Mouse (Mus musculus): ENCODE results near the gene Nedd8. TPM values are rescaled to one million over a fixed set of nuclear protein-coding genes. Genes with fewer than 3 reads are reported as not detected.
A peak's percentile ranks its signal among the peaks of the same experiment; 100 is the strongest.

Nedd8 gene
- 628 and 638 TPM in 2 replicates for polyA plus RNA-seq (2016; fragmentation: Nextera tagmentation; extraction: Ambion mirVana)

DNA sequence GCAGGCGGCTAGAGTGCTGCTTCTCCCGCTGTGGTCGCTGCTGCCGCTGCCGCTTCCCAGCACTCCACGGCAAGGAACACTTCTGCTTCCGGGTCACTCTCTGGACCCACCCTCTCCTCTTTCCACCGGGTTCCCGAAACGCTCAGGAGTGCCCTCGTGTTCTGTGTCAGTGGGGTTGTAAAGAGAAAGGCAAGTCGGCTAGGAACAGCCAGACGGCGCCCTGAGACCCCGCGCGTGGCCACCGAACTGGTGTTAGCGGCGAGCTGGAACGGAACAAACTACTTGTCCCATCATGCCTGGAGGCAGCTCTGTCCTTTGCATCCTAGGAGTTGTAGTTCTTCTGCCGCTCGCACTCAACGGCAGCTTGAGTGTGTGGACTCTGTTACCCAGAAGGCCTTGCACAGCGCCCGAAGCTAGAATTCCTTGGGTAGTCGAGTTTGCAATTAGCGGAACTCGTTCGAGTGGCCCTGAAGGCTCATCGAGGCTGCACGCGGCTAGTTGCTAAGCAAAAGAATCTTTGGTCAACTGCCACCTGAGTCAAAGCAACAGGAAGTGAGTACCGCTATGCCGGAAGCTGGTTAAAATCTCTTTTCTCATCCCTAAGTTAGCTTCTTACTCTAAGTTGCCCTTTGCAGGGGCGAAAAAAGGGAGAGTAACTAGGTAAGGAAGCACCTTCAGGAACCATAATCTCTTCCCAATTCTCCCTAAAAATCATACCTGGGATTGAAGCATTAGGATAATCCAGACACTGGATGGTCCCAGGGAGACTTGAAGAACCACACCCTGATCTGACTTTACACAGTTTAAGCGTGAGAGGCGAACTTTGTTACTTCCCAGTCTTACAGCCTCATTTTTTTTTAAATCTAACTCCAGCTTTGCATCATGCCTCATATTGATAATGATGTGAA, at the start of gene Nedd8, which contains the start of gene Gmpr2:
Gene Nedd8 (minus strand): TSS at position 292 of the 908 bp plus-strand sequence.
Gene Gmpr2 (plus strand): TSS at position 109 of the 908 bp plus-strand sequence.
- Histone ChIP-seq H3K27me3 (replicated peaks; ENCODE audit: low read depth, poor library complexity, severe bottlenecking) (no peaks in the 10 kb centered on the region), H3K4me1 (peaks cover 20% of the 10 kb centered on the region), H3K36me3 (replicated peaks) (peaks cover 41% of the 10 kb centered on the region), H3K27ac (replicated peaks) (peak within 1 kb of the TSS; percentile 97), H3K4me3 (peak within 1 kb of the TSS; percentile 92), H3K9me3 (no peaks in the 10 kb centered on the region)
- WGBS: 1% methylated on average over 38 of the region's 38 CpGs
- peak; percentile 90 for DNase-seq (ENCODE audit: low spot score)

DNA sequence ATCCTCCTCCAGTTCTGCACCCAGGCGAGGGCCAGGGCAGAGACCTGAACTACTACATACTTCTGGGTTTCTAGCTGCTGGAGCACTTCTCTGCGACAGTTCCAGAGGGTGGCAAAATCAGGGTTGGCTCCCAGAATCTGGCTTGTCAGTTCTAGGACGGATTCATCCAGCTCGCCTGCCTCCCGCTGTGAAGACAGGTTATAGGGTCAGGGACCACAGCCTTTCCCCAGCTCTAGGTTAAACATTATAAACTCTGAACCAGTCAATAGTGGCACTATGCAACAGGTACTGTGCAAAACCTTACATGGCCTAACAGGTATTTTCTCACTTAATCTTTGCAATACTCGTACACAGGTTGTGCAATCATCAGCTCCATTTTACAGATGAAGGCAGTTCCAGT, 49.2 kb upstream of the Nedd8 start:
- Histone ChIP-seq H3K27ac (replicated peaks) (peak overlapping the region; percentile 91; the same call in 1 of the 2 replicates), H3K4me3 (peak overlapping the region; percentile 83), H3K27me3 (replicated peaks; ENCODE audit: low read depth, poor library complexity, severe bottlenecking) (no peaks in the 10 kb centered on the region), H3K36me3 (replicated peaks) (peaks cover 40% of the 10 kb centered on the region), H3K9me3 (no peaks in the 10 kb centered on the region), H3K4me1 (peaks cover 26% of the 10 kb centered on the region)
- no peak for DNase-seq (ENCODE audit: low spot score)
- WGBS: 76% methylated on average over 6 of the region's 6 CpGs

DNA sequence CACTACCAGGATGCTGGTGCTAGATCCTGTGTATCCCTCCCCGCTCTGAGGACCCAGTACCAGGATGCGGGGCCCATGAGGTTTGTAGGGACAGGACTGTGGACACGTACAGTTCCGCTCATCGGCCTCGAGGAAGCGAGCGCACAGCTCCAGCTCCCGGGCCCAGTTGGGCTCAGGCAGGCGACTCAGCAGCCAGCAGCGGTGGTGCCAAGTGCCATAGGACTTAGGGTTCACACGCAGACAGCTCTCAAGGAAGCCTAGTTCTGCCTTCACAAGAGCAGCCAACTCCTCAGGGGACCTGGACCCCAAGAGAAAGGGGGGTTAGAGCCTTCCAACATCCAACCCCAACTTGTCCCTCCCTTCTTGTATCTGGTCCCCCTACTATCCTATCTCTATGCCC, 48.7 kb upstream of the Nedd8 start:
- H3K27me3 ChIP-seq (replicated peaks; ENCODE audit: low read depth, poor library complexity, severe bottlenecking): no peaks in the 10 kb centered on the region
- H3K4me1 ChIP-seq: peaks cover 26% of the 10 kb centered on the region
- no peak for DNase-seq (ENCODE audit: low spot score)
- H3K27ac ChIP-seq (replicated peaks): no peak overlapping the region
- peak overlapping the region; percentile 83; the same call in 1 of the 2 replicates for H3K4me3 ChIP-seq
- H3K9me3 ChIP-seq: no peaks in the 10 kb centered on the region
- peaks cover 41% of the 10 kb centered on the region for H3K36me3 ChIP-seq (replicated peaks)
- WGBS: 91% methylated on average over 12 of the region's 12 CpGs

DNA sequence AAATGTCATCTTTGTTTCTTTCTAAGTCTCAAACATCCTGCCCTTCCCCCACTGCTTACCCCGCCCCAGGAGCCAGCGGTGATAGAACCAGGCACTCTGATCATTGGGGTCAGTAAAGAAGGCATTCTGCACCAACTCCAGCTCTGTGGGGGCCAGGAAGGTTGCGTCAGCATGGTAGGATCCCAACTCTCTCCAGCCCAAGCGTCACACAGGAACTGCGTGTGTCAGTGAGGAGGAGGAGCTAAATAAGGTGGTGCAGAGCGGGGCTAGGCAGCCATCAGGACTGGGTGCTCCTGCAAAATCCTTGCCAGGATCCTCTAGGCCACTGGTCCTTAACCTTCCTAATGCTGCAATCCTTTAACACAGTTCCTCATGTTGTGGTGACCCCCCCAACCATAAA, 47.8 kb upstream of the Nedd8 start:
- Histone ChIP-seq H3K36me3 (replicated peaks) (peaks cover 41% of the 10 kb centered on the region), H3K4me1 (peaks cover 30% of the 10 kb centered on the region), H3K9me3 (no peaks in the 10 kb centered on the region), H3K27ac (replicated peaks) (no peak overlapping the region), H3K27me3 (replicated peaks; ENCODE audit: low read depth, poor library complexity, severe bottlenecking) (no peaks in the 10 kb centered on the region), H3K4me3 (no peak overlapping the region)
- DNase-seq (ENCODE audit: low spot score): no peak
- 91% methylated on average over 6 of the region's 6 CpGs for WGBS

DNA sequence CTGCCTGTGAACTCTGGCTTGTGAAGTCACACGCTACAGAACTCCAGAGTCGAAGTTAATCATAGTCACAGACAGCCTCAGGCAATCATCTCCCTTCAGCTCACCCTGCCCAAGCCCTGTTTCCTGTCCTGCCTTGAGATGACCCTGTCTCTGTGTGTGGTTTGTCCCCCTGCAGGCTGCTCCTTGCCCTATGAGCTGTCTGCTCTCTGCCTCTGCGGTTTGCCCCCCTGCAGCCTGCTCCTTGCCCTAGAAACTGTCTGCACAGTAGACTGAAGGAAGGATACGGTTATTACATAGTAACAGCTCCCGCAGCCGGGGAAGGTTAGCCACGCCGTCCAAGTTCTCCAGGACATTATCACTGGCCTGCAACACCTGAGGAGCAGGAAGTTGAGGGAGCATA, 45.0 kb upstream of the Nedd8 start:
- DNase-seq (ENCODE audit: low spot score): no peak
- WGBS: 51% methylated on average over 8 of the region's 8 CpGs

DNA sequence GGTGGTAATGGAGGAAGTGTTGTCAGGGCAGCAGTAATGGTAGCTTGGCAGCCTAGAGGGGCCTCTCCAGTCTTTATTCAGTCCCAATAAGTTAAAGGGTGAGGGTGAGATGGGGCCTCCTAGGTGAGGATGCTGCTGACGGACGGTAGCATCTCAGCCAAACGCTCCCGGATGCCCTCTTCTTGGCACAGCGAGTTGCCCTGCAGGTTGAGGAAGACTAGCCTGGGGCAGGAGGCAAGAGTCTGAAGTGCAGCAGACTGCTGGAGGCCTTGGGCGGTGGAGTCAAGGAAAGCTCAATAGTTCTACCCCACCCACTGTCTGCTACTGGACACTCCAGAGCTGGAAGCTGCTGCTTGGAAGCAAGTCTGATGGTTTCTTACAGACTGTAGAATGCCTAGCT, 44.3 kb upstream of the Nedd8 start:
- H3K9me3 ChIP-seq: no peaks in the 10 kb centered on the region
- 92% methylated on average over 6 of the region's 6 CpGs for WGBS
- no peak for DNase-seq (ENCODE audit: low spot score)
- no peak overlapping the region for H3K4me3 ChIP-seq
- peaks cover 41% of the 10 kb centered on the region for H3K36me3 ChIP-seq (replicated peaks)
- H3K27me3 ChIP-seq (replicated peaks; ENCODE audit: low read depth, poor library complexity, severe bottlenecking): peaks cover 30% of the 10 kb centered on the region
- H3K4me1 ChIP-seq: peaks cover 34% of the 10 kb centered on the region
- no peak overlapping the region for H3K27ac ChIP-seq (replicated peaks)

More for the DNA sequence above, 45.0 kb upstream of the Nedd8 start:
- H3K27me3 ChIP-seq (replicated peaks; ENCODE audit: low read depth, poor library complexity, severe bottlenecking): peaks cover 23% of the 10 kb centered on the region
- H3K4me3 ChIP-seq: no peak overlapping the region
- H3K36me3 ChIP-seq (replicated peaks): peaks cover 41% of the 10 kb centered on the region
- no peak overlapping the region for H3K27ac ChIP-seq (replicated peaks)
- H3K9me3 ChIP-seq: no peaks in the 10 kb centered on the region
- H3K4me1 ChIP-seq: peaks cover 37% of the 10 kb centered on the region

DNA sequence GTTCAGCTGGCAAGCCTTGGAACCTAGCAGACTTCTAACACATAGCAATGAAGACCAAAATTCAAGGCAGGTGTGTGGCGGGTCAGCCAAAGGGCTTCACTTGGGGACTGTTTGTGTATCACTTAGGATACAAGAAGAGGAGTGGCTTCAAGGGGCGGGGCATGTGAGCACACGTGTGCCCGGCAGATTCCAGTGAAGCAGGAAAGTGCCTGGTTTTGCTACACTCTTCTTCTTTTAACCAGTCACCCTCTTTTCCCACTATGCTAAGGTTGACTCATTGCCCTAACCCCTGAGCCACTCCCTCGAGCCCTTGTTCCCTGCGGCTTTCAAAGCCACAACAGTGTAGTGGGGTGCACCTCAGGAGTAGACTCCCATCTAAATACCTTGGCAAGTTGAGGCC, 43.0 kb upstream of the Nedd8 start:
- Histone ChIP-seq H3K27ac (replicated peaks) (no peak overlapping the region), H3K4me1 (peaks cover 32% of the 10 kb centered on the region), H3K9me3 (no peaks in the 10 kb centered on the region), H3K36me3 (replicated peaks) (peaks cover 37% of the 10 kb centered on the region), H3K4me3 (no peak overlapping the region), H3K27me3 (replicated peaks; ENCODE audit: low read depth, poor library complexity, severe bottlenecking) (peaks cover 30% of the 10 kb centered on the region)
- WGBS: 35% methylated on average over 6 of the region's 6 CpGs
- DNase-seq (ENCODE audit: low spot score): no peak

DNA sequence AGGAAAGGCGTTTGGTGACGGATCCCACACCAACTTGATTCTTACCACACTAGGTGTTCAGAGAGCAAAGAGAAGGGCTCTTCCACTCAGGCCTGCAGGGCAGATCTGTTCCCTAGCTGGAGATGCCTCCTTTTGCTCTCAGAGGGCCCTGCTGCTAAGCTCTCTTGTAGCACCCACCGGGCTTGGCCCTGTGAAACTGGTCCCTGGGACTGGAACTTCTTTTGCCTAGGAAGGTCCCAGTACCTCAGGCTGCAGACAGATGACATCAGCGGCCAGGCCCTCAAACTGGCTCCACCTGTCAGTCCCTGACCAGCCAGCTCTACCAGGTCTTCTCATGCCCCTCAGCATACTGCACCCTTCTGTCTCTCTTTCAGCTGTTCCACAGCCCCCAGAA, 41.8 kb upstream of the Nedd8 start, which contains the start of gene Tgm1:
Gene Tgm1 (minus strand): TSS at position 198 of the 394 bp plus-strand sequence.
- Histone ChIP-seq H3K4me3 (peak within 1 kb of the TSS; percentile 39), H3K36me3 (replicated peaks) (peaks cover 26% of the 10 kb centered on the region), H3K27ac (replicated peaks) (no peak within 1 kb of the TSS), H3K4me1 (peaks cover 32% of the 10 kb centered on the region), H3K9me3 (no peaks in the 10 kb centered on the region), H3K27me3 (replicated peaks; ENCODE audit: low read depth, poor library complexity, severe bottlenecking) (peaks cover 30% of the 10 kb centered on the region)
- DNase-seq (ENCODE audit: low spot score): no peak
- WGBS: 21% methylated on average over 4 of the region's 4 CpGs

DNA sequence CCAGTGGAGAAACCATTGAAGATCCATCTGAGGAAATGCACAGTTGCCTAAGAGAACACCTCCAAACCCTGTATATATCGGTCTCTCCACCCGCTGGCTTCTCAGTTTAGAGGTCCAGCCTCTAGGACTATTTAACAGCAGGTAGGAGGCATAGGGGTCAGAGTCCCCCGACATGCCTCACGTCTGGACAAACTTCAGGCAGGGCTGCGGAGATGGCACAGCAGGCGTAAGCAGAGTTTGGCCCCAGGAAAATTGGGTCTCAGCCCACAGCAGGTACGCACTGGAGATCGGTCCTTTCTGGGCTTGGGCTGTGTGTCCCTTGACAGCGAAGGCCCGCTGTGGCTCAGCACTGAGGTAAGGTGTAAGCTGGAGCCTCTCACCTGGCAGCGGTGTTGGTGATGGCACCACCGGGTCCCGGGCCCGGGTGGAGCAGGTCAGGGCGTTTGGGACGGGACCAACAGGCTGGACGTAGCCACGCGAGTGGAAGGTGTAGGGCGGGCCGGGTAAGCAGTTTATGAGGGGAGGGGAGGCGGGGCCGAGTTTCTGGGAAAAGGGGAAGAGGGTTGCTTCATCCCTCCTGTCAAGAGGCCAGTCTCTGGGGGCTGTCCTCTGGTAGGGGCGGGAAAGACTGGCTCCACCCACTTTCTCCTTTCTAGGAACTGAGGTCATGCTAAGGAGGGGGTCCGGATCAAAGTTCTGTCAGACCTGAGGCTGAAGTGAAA, 41.2 kb upstream of the Nedd8 start:
- peaks cover 32% of the 10 kb centered on the region for H3K4me1 ChIP-seq
- peaks cover 20% of the 10 kb centered on the region for H3K36me3 ChIP-seq (replicated peaks)
- 12% methylated on average over 25 of the region's 25 CpGs for WGBS
- H3K4me3 ChIP-seq: peak overlapping the region; percentile 39
- peak; percentile 30 for DNase-seq (ENCODE audit: low spot score)
- no peak overlapping the region for H3K27ac ChIP-seq (replicated peaks)
- H3K9me3 ChIP-seq: no peaks in the 10 kb centered on the region
- peaks cover 30% of the 10 kb centered on the region for H3K27me3 ChIP-seq (replicated peaks; ENCODE audit: low read depth, poor library complexity, severe bottlenecking)

DNA sequence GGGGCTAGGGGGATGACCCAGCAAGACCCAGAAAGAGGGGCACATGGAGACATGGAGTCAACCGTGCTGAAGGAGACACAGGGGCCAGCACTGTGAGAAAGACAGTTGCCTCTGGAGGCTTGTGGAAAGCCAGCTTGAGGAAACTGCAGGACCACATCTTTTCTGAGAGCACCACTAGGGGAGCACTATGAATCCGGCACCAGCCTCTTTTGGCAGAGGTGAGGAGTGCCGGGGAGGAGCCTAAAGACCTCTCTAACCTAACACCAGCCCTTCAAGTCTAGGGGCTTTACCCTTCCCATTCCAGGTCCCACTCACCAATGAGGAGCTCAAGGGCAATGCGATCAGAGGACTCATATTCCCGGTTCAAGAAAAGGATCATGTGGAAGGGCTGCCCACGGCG, 39.9 kb upstream of the Nedd8 start:
- H3K4me3 ChIP-seq: no peak overlapping the region
- WGBS: 76% methylated on average over 7 of the region's 7 CpGs

DNA sequence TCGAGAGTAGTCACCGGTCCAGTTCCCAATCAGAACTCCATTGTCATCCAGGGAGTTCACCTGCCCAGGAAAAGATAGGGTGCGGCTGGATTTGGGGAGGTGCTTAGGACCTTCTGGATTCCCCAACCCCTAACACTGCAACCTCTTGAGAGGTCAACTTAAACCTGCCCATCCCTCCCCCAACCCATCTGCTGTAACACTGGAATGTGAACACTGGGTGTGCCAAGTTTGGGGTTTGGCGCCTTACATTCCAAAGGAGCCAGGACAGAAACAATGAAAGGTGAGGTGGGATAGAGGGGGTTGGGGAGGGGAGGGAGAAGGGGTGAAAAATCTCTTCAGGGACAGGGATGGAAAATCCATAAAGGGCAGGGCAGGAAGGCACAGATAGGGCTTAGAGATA, 37.6 kb upstream of the Nedd8 start:
- Histone ChIP-seq H3K27me3 (replicated peaks; ENCODE audit: low read depth, poor library complexity, severe bottlenecking) (peaks cover 30% of the 10 kb centered on the region), H3K9me3 (no peaks in the 10 kb centered on the region), H3K4me3 (no peak overlapping the region), H3K27ac (replicated peaks) (no peak overlapping the region), H3K4me1 (peaks cover 18% of the 10 kb centered on the region), H3K36me3 (replicated peaks) (no peaks in the 10 kb centered on the region)
- no peak for DNase-seq (ENCODE audit: low spot score)
- WGBS: 91% methylated on average over 4 of the region's 4 CpGs

More for the DNA sequence above, 39.9 kb upstream of the Nedd8 start:
- Histone ChIP-seq H3K27ac (replicated peaks) (no peak overlapping the region), H3K36me3 (replicated peaks) (peaks cover 7% of the 10 kb centered on the region), H3K27me3 (replicated peaks; ENCODE audit: low read depth, poor library complexity, severe bottlenecking) (peaks cover 30% of the 10 kb centered on the region), H3K9me3 (no peaks in the 10 kb centered on the region), H3K4me1 (peaks cover 24% of the 10 kb centered on the region)
- no peak for DNase-seq (ENCODE audit: low spot score)

DNA sequence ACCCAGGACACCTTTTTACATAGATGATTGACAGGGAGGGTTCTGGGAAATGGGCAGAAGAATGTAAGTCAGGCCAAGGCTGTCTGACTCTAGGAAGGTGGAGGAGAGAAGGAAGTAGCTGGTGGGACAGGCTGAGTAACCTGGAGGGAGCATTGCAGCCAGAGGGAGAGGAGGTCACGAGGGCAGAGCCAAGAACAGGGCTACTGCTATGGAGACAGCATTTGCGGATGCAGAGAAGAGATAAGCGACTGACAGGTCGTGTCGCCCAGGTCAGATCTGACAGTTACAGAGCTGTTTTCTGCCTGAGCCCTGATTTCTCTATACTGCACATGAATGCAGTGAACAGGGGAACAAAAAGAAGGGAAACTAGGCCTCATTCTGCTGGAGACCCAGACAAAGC, 35.5 kb upstream of the Nedd8 start:
- H3K4me3 ChIP-seq: no peak overlapping the region
- no peak overlapping the region for H3K27ac ChIP-seq (replicated peaks)
- H3K36me3 ChIP-seq (replicated peaks): no peaks in the 10 kb centered on the region
- H3K27me3 ChIP-seq (replicated peaks; ENCODE audit: low read depth, poor library complexity, severe bottlenecking): peaks cover 11% of the 10 kb centered on the region
- H3K9me3 ChIP-seq: no peaks in the 10 kb centered on the region
- WGBS: 75% methylated on average over 5 of the region's 5 CpGs
- peaks cover 5% of the 10 kb centered on the region; the same call in 1 of the 2 replicates for H3K4me1 ChIP-seq
- DNase-seq (ENCODE audit: low spot score): no peak
